ENCODE assay signal across 14 mouse cellular contexts in the genomic region with DNA sequence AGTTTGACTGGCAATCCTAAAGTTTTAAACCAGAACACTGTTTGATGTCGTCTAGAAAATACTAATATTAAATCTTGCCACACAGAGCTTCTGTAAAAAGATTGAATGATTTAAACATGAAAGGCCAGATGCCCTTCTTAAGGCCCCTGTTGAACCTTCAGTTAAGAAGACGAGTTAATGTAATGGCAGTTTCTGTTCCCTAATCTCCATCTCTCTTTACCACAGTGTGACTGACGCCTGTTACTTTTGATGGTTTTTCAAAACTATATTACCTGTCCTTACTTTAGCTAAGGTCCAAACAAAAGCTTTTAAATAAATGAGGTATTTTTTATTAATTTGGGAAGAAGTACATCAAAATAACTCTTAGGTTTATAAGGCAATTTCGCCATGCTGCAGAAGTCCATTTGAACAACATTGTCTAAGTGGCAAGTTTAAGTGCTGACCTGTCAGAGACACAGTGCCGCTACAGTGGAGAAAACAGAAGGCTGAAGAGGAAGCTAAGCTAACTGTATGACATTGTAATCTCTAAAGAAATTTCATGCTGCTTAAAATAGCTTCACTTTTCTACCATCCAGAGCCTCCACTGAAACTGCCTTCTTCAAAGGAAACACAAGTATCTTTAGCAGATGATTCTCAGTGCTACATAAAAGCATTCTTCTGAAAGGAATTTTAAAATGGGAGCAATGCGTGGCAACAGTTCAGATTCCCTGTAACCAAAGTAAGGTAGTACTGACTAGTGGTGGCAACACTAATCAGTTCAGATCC. TPM values are rescaled to one million over a fixed set of nuclear protein-coding genes. Genes with fewer than 3 reads are reported as not detected.
A peak's percentile ranks its signal among the peaks of the same experiment; 100 is the strongest.
DNase-seq lines count a peak whose midpoint lies in the region; ATAC-seq and TF ChIP-seq lines count a peak whose summit lies in the region.
"Had no signal": no experiment of that assay in that cellular context is flagged by ENCODE, and none has a peak within 500 bp of the region (broad histone marks: within the 10 kb centered on the region; RNA-seq: fewer than 3 reads in every experiment).

No protein-coding gene starts in this region.

- ATAC-seq in frontal cortex, adult (ENCODE audit: low TSS enrichment): peak; percentile 64
- ATAC-seq in megakaryocyte progenitor cell, adult 5-6 weeks (replicated peaks; ENCODE audit: poor library complexity): peak; percentile 64
- ATAC-seq: intestine, embryonic 15.5 days had no signal

- no peak for DNase-seq in frontal cortex, postnatal 25 days (ENCODE audit: low spot score in 2 of 2)
- no peak for DNase-seq in left cerebral cortex, adult 2 months (ENCODE audit: extremely low spot score in 1 of 2, low spot score in 2 of 2)
- no peak for DNase-seq in left cerebral cortex, adult 18-20 months (ENCODE audit: low spot score in 2 of 2)
- DNase-seq in retina, postnatal 1 day: no peak
- no peak for DNase-seq in adipocyte (ENCODE audit: low spot score)
- DNase-seq: cerebellum, adult 11-12 months; embryo, embryonic 11 days; kidney, postnatal 14 days had no signal

- intact Hi-C loops in left cerebral cortex, adult 2 months (cut with DNase I): no loop called here

- TF ChIP-seq CTCF in left cerebral cortex, adult 2 months (IDR thresholded peaks at IDR 0.05): no peak
- TF ChIP-seq CTCF in cortical plate, adult 2 months (IDR thresholded peaks at IDR 0.05; ENCODE audit: extremely low read depth, insufficient read depth, low read length): no peak

- H3K27ac ChIP-seq in left cerebral cortex, adult 2 months: peak overlapping the region; percentile 42; the same call in 1 of the 2 replicates
- H3K27ac ChIP-seq in cortical plate, adult 2 months (ENCODE audit: insufficient read depth, low read length): peak overlapping the region; percentile 17; the same call in 1 of the 2 replicates
- H3K27ac ChIP-seq: intestine, embryonic 15.5 days; liver, embryonic 14.5 days; midbrain, embryonic 10.5 days had no signal

- H3K4me1 ChIP-seq in cortical plate, adult 2 months (ENCODE audit: control insufficient read depth, insufficient read depth, low read length): peaks cover 12% of the 10 kb centered on the region
- H3K4me1 ChIP-seq: intestine, embryonic 15.5 days had no signal

- no peak for TF ChIP-seq POLR2A in cortical plate, adult 2 months (IDR thresholded peaks at IDR 0.05; ENCODE audit: extremely low read depth, insufficient read depth, low read length)

- H3K4me3 ChIP-seq in left cerebral cortex, adult 2 months: no peak overlapping the region
- no peak overlapping the region for H3K4me3 ChIP-seq in cortical plate, adult 2 months (ENCODE audit: insufficient read depth, low read length)
- H3K4me3 ChIP-seq: intestine, embryonic 15.5 days; midbrain, embryonic 10.5 days had no signal

RNA-seq across cellular contexts. Expression of a gene that starts 14.9 kb away (rescaled TPM):
- 100 to 1,000 TPM; 204 to 206 TPM for total RNA-seq in left cerebral cortex, adult 2 months (2021)
- 100 to 1,000 TPM; 212 TPM for total RNA-seq in left cerebral cortex, adult 18-20 months (2021)
- 265 and 279 TPM in 2 replicates for polyA plus RNA-seq in cortical plate, adult 2 months (2012; rRNA removed)
- 542 and 574 TPM in 2 replicates for total RNA-seq in megakaryocyte progenitor cell, adult 5-6 weeks (2015)
- total RNA-seq in megakaryocyte progenitor cell, adult 5-6 weeks (2017): 723 and 819 TPM in 2 replicates

RNA-seq across cellular contexts. Expression of a gene that starts 15.0 kb away (rescaled TPM):
- total RNA-seq in left cerebral cortex, adult 2 months (2021): 10 to 100 TPM; 47.2 to 50.7 TPM
- total RNA-seq in left cerebral cortex, adult 18-20 months (2021): 10 to 100 TPM; 50.8 to 51.1 TPM
- polyA plus RNA-seq in cortical plate, adult 2 months (2012; rRNA removed): 26.4 and 27.5 TPM in 2 replicates
- total RNA-seq in megakaryocyte progenitor cell, adult 5-6 weeks (2015): 14.2 and 15.7 TPM in 2 replicates
- 11.8 and 14.7 TPM in 2 replicates for total RNA-seq in megakaryocyte progenitor cell, adult 5-6 weeks (2017)
